Mouse (Mus musculus) erythroblast, embryonic 14.5 days (primary cell): ENCODE results near the gene Large2. TPM values are rescaled to one million over a fixed set of nuclear protein-coding genes. Genes with fewer than 3 reads are reported as not detected.

Experiments
- H3K27me3 ChIP-seq: 2 replicates; pipeline ENCODE4 v1.6.1; 2012; ENCODE audit warnings: inconsistent platforms; ENCODE audit not compliant: control insufficient read depth
- H3K36me3 ChIP-seq: 2 replicates; pipeline ENCODE4 v1.6.1; 2012; ENCODE audit warnings: mild to moderate bottlenecking, inconsistent platforms; ENCODE audit not compliant: control insufficient read depth
- H3K4me1 ChIP-seq: 2 replicates; pipeline ENCODE4 v1.6.1; 2012; ENCODE audit warnings: inconsistent platforms; ENCODE audit not compliant: control insufficient read depth
- H3K4me3 ChIP-seq: replicated peaks from 2 replicates; pipeline ENCODE3; 2012; ENCODE audit warnings: moderate library complexity, mild to moderate bottlenecking, inconsistent platforms
- H3K9me3 ChIP-seq: 2 replicates; pipeline ENCODE4 v1.6.1; 2012; ENCODE audit warnings: low read length, inconsistent platforms, mixed read lengths; ENCODE audit not compliant: control insufficient read depth
- GATA1 ChIP-seq: IDR thresholded peaks from 2 replicates; pipeline ENCODE4 v1.6.1; 2012; ENCODE audit warnings: low read length, inconsistent platforms, mixed read lengths
- TAL1 ChIP-seq: IDR thresholded peaks from 3 replicates; pipeline ENCODE4 v1.6.1; 2012; ENCODE audit warnings: low read length, inconsistent platforms, mixed read lengths
- polyA plus RNA-seq: library from polyadenylated mRNA; stranded (reverse); fragments of >175 nt; gene quantifications from 2 replicates; pipeline ENCODE4 v1.2.3, GENCODE M21; 2012

Large2 gene
- polyA plus RNA-seq, 1 experiment: not detected

DNA sequence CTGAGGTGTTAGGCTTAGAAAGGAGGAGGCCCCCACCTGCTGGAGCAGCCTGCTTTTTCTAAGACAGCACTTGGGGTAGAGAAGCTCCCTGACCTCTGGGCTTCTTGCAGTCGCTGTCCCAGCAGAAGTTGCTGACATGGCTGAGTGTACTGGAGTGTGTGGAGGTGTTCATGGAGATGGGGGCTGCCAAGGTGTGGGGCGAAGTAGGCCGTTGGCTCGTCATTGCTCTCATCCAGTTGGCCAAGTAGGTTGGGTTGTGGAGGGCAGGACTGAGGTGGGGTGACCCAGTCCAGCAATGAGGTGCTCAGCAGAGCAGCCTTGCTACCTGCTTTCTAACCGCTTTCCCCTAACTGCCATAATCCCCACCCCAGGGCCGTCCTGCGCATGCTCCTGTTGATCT is 2.7 kb upstream of the Large2 start:
- Histone ChIP-seq H3K9me3 (no peaks in the 10 kb centered on the region), H3K27me3 (peaks cover 16% of the 10 kb centered on the region), H3K4me1 (peaks cover 27% of the 10 kb centered on the region), H3K36me3 (peaks cover 58% of the 10 kb centered on the region), H3K4me3 (no peak overlapping the region)
- TF ChIP-seq GATA1: no peak
- TF ChIP-seq TAL1: no peak

DNA sequence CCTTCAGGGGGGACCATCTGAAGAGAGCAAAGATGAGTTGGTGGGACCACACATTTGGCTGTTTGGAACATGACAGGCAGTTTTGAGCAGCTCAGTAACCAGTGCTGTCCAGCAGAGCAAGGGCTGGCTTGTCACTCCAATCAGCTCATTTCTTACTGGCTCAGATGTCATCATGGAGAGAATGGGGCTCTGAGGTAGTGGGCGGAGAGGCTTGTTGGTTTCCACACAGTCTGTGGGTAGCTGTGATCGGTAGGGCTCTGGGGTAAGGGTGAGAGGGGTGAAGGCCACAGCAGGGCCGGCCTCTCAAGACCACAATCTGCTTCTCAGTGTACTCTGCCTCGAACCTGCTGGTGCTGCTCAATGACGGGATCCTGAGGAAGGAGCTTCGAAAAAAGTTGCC is 1.6 kb upstream of the Large2 start:
- TF ChIP-seq GATA1 (no peak), TAL1 (no peak)
- Histone ChIP-seq H3K4me3 (peak overlapping the region; percentile 81), H3K9me3 (no peaks in the 10 kb centered on the region), H3K27me3 (peaks cover 26% of the 10 kb centered on the region), H3K36me3 (peaks cover 48% of the 10 kb centered on the region), H3K4me1 (peaks cover 27% of the 10 kb centered on the region)

DNA sequence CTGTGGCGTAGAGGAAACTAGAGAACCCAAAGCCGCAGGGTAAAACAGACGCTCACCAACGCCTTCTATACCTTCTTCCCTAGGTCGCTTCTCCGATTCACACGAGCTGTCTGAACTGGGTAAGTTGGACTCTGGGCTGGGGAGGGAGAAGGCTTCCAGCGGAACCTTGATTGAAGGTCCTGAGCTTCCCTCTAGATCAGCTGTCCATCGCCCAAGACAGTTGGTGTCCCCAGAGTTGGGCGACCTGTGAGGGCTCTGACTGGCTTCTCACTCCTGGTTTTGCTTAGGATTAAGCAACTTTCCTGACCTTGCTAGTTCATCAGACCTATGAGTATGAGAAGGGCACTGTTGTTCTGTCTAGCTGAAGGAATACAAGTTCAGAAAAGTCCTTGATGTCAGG is 1.1 kb upstream of the Large2 start:
- Histone ChIP-seq H3K4me3 (peak overlapping the region; percentile 81), H3K9me3 (no peaks in the 10 kb centered on the region), H3K36me3 (peaks cover 43% of the 10 kb centered on the region), H3K4me1 (peaks cover 29% of the 10 kb centered on the region), H3K27me3 (peaks cover 31% of the 10 kb centered on the region)
- TF ChIP-seq TAL1 (no peak), GATA1 (no peak)

- Histone ChIP-seq H3K4me1 (peaks cover 31% of the 10 kb centered on the region), H3K9me3 (no peaks in the 10 kb centered on the region), H3K36me3 (peaks cover 37% of the 10 kb centered on the region), H3K4me3 (peak overlapping the region; percentile 81), H3K27me3 (peaks cover 38% of the 10 kb centered on the region)
- TF ChIP-seq GATA1 (no peak), TAL1 (no peak)
These were observed 492 bp upstream of the Large2 start for GRCm38 (mm10) chr2:92375099-92375623.

DNA sequence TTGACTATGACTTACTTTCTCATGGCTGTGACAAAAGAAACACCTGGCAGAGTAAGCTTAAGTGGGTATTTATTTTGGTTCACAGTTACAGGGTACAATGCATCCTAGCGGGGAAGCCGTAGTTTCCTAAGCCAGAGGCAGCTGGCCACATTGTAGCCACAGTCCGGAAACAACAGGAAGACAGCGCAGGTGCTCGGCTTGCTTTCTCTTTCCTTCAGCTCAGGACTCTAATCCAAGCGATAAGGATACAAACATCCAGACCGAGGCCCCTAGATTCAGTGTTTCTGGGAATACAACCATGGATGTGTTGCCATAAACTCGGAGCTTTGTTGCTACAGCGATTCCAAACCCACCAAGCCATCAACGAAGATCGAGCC is 1.2 kb downstream of the Large2 start:
- H3K4me1 ChIP-seq: peaks cover 31% of the 10 kb centered on the region
- H3K27me3 ChIP-seq: peaks cover 54% of the 10 kb centered on the region
- peaks cover 20% of the 10 kb centered on the region for H3K36me3 ChIP-seq
- TF ChIP-seq GATA1 (no peak), TAL1 (no peak)
- H3K9me3 ChIP-seq: no peaks in the 10 kb centered on the region
- no peak overlapping the region for H3K4me3 ChIP-seq

- Histone ChIP-seq H3K27me3 (peaks cover 55% of the 10 kb centered on the region), H3K9me3 (no peaks in the 10 kb centered on the region), H3K4me3 (no peak overlapping the region), H3K36me3 (peaks cover 14% of the 10 kb centered on the region), H3K4me1 (peaks cover 31% of the 10 kb centered on the region)
- no peak for TF ChIP-seq GATA1
These were observed 1.8 kb downstream of the Large2 start for GRCm38 (mm10) chr2:92372767-92373436.

DNA sequence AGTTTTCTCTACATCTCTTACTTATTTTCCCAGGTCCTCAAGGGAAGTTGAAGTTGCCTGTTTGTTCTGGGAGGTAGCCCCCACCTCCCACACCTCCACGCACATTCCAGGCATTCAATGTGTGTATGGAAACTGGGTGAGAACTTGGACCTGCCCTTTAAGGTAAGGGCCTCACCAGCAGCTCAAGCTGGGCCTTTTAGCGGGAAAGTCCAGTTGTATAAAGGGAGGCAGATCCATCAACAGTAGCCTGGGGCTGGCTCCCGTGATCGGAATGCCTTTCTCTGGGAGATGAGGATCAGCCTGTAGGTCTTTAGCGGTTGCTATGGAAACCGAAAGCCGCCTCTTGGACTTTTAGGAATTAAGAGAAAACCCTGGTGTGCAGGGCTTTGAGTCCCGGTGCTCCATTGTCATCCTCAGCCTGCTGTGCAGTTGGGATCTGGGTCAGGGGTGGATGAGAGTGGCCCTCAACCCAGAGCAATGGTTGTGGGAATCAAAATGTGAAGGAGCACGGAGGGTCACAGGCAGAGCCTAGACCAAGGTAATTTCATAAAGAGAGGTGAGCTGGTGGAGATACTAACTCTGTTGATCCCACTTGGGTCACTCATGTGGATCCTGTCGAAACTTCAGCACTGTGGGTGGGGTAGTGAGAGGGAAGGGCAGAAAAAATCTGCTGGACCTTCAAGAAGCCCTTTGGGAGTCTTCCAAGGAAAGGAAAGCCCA is 2.5 kb downstream of the Large2 start:
- H3K4me1 ChIP-seq: peaks cover 29% of the 10 kb centered on the region
- H3K4me3 ChIP-seq: no peak overlapping the region
- TF ChIP-seq GATA1 (no peak), TAL1 (no peak)
- peaks cover 59% of the 10 kb centered on the region for H3K27me3 ChIP-seq
- H3K9me3 ChIP-seq: no peaks in the 10 kb centered on the region
- H3K36me3 ChIP-seq: peaks cover 7% of the 10 kb centered on the region

DNA sequence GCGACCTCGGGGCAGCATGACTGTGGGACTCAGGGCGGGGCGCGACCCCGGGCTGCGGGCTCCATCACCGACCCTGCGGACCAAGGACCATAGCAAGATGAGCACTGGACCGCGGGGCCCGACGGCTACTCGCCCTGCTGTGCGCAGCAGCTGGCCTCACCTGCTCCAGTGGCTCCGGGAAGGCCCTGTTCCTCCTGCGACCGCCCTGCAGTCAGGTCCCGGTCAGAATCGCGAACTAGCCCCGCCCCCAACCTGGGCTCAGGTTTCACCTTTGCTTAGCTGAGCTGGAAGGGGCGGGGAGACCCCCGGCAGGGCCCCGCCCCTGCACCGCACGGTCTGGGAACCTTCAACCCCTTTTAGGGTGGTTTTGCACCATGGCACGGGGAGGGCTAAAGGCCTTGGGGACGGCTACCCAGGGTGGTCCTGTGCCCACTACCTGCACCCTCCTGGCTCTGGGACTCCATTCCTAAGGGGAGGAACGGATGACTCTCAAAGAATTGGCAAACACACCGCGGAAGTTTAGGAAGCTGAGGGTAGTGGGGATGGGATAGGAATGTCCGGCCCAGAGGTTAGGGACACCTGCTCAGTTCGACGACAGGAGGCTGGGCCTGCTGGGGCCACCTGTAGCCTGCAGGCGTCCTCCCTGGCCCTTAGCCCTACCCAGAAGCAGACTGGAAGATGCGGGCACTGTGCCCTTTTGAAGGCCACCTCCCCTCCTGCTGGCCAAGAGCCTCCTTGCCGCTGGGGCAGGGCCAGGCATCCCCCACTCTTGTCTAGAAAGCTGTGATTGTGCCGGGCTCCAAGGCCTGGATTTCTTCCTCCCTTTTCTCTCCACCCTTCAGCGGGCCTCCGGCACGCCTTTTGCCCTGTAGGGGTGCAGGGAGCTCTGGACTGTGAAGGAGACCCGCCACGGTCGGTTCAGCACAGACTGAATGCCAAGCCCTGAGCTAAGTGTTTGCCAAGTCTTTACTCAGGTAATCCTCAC is 3.6 kb downstream of the Large2 start:
- no peak for TF ChIP-seq TAL1
- TF ChIP-seq GATA1: no peak
- Histone ChIP-seq H3K4me1 (peaks cover 23% of the 10 kb centered on the region), H3K9me3 (no peaks in the 10 kb centered on the region), H3K27me3 (peaks cover 59% of the 10 kb centered on the region), H3K36me3 (no peaks in the 10 kb centered on the region; the same call in 1 of the 2 replicates), H3K4me3 (peak overlapping the region; percentile 51)
